Mouse (Mus musculus) layer of hippocampus, postnatal 14 days (tissue): Measurements from ENCODE around the gene Tbccd1. TPM values are rescaled to one million over a fixed set of nuclear protein-coding genes. Genes with fewer than 3 reads are reported as not detected.
A peak's percentile ranks its signal among the peaks of the same experiment; 100 is the strongest.

ENCODE experiments used
- DNase-seq, 2 experiments: peaks; one replicate each; pipeline ENCODE4 v3.0.0; 2021 to 2022; ENCODE audit warnings: low spot score in 2 of 2, mixed read lengths in 1 of 2
- total RNA-seq, 2 experiments: library from RNA; stranded (reverse); gene quantifications; 2 replicates each; pipeline ENCODE4 v1.2.3; 2021

Gene Tbccd1
- total RNA-seq, 2 experiments from 2014 or later = 15.7 to 16.1 TPM

DNA sequence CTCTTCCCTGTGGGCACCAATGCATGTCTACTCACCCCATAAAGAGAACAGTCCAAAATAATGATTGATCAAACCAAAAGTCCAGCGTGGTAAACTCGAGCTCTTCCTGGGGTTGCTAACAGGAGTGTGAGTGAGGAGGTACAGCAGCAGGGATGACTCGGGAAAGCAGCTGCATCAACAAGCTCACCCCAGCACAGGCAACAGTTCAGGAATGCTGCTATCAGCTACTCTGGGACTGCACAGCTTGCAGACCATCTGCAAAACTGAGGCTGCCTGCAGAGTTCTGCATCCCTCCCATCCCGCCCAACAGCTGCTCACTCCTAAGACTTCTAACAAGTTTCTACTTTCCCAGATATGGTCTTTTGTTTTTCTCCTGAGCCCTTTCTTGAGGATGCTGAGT lies 15.9 kb upstream of the Tbccd1 start:
- peak; percentile 11 to 37 for DNase-seq

DNA sequence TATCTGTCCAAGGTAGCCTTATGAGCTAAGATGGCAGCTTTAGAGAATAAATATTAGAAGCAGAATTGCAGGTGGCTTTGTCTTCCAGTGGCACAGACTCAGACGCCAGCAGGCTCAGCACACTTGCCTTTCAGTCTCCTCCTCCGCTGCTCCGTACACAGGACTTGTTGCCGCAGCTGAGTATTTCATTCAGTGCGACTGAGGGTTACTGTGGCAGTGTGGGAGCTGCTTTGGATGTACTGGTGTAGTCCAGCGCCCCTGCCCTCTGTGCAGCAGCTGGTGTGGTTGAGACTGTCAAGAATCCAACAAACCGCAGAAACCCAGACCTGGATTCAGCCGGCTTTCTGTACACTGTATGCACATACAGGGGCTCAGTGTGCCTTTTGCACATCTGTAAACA lies 14.9 kb upstream of the Tbccd1 start:
- DNase-seq = no peak

DNA sequence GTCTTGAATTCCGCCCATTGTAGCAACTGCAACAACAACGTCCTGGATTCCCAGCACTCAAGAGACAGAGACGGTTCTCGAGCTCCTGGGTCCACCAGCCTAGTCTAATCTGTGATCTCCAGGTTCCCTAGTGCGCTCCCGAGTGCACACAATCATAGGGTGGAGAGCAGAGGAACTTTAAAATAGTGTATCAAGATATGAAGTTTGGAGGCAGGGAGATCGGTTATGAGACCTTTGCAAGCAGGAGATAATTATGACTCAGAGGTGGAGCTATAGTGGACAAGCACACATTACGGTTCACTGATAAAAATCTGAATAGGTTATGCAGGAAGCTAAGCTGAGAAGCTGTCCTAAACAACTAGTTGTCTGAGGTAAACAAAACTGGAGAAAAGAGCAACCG lies 696 bp downstream of the Tbccd1 start:
- DNase-seq = no peak

DNA sequence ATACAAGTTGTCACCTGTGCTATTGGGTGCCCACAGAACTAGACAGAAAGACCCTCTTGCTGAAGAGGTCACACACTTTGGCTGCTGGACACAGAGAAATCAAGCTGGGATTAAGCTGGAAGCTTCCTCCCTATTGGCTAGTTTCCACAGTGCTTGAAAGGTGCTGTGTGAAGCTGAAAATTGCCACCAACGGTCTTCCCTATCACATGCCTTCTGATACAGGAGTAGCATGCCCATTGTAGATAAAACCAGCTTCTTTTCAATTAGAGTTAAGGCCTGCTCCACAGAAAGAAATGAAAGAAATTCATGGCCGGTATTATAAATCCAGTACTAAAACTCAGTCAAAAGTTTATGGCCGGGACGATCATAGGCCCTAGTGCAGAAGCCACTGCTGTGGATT lies 4.8 kb downstream of the Tbccd1 start:
- no peak for DNase-seq

DNA sequence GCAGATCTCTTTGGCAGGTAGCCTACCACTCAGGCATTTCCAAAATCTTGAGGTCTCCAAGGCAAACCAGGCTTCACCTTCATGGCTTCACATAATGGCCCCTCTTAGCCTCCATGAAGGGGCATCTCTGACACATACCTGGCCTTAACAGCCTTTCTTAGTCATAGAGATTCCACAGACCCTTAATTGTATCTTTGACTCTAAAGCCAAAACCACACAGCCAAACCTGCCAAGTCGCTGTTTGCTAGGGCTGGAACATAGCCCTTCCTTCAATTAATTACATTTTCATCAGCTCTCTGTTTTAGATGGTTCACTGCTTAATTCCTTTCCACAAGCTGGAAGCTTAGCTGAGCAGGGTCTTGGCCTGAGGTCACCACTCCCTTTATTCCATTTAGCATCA lies 9.1 kb downstream of the Tbccd1 start:
- DNase-seq = no peak

DNA sequence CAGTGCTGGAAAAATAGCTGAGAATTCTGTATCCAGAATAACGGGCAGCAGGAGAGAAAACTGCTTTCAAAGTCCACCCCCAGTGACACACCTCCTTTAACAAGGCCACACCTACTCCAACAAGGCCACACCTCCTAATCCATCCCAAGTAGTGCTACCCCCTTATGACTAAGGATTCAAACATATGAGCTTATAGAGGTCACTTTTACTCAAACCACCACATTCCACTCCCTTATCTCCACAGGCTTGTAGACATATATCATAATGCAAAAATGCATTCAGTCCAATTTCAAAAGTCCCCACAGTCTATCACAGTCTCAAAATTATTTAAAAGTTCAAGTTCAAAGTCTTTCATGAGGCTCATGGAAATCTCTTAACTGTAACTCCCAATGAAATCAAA lies 9.8 kb downstream of the Tbccd1 start:
- DNase-seq = no peak

DNA sequence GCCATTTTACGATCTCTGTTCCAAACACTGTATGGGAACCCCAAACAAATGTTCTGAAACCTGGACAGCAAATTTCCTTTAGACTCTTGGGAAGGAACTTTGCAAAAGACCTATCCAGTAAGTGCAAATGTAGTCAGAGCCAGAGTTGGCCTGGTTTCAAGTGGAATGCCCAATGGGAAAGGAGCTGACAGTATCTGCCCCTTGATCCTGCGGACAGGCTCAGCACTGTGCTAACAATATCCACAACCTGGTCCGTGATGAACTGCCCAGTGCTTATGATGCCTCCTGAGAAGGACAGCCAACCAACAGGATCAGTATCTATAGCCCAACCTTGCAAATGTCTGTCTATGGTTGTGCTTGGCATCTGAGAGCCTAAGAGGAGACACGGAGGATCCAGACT lies 12.0 kb downstream of the Tbccd1 start:
- no peak for DNase-seq

DNA sequence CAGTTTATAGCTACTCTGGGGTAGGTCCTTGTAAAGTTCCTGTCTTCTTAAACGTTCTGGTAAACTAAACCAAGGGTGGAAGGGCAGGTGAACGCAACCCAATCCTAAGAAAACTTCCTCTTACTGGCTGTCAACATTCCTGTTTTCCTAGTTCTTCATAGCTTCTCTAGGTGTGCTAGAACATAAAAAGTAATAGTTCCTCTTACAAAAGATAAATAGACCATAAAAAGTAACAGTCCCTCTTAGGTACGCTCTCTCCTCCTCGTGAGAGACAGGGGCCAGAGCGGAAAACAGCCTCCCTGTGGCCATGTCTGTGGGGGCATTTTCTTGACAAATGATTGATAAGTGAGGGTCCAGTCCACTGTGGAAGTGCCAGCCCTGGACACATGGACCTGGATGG lies 12.6 kb downstream of the Tbccd1 start:
- DNase-seq = no peak

DNA sequence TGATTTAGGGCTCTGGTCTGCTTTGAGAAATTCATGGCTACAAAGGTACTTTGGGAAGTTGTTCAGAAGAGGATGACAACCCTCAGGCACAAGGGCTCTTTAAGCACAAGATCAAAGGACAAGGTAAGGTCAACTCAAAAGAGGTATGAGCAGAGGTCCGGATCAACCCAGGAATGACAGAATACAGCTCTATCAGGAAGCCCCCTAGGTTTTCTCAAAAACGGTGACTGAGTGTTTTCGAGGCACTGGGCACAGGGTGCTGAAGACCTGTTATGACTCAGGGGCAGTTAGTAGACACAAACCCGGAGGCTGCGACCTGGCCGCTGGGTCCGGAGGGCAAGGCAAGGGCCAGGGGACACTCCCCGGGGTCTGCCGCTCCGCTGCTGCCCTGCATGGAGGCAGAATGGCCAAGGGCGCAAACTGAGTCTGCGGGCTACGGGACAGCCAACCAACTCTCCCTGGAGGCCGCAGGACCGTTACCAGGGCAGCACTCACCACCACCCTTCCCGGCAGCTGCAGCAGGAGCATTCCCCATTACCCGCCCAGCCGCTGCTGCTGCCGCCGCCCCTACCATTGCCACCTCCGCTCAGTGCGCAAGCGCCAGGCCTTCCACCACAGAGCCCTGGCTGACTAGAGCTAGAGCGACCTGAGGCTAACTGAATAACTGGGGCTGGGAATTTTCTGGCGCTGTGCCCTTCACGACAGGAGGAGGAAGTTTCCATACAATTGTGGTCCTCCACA lies 13.2 kb downstream of the Tbccd1 start:
- peak; percentile 71 to 78 for DNase-seq

DNA sequence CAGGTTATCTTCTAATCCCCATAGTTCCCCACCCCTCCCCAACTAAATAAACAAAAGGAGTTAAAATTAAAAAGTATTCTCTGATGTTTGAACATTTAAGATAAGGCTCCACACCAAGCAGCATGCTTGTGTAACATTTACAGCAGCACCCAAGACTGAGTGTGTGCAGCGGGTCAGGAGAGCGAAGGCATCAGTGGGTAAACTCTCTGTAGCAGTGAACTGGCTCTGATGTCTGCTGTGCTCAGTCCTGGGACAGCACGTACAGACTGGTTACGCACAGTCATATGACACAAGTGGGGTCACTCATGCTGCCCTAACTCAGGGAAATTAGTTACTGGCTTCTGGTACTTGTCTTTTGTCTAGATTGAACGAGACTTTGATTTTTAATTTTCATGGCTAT lies 14.6 kb downstream of the Tbccd1 start:
- DNase-seq = no peak

DNA sequence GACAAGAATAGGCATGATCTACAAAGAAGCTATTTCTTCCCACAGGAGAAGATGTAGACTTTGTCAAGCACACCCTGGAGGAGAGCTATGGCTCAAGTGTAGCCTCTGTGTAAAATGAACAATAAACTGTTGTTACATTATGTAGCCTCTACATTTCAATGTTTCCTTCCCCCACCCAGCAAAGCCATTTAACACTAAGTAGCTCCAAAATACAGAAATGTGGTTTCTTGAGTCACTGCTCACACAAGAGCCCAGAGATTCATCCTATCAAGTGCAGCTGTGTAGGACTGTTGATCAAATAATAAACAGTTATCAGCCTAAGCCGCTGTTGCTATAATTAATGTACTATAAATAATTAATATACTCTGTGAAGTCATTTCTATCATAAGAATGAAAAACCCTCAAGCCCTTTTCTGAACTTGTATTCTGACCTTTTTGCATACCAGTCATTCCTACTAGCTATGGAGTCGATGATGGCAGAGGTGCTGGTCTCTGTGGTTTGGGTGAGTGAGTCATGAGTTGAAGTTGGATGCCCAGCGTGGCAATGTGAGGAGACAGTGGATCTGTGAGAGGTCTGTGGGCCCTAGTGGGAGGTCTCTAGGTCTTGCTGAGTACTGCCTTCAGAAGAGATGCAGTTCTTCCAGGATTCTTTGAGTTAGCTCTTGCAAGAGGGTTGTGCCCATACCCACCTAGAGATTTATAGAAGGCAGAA lies 18.2 kb downstream of the Tbccd1 start:
- no peak for DNase-seq

DNA sequence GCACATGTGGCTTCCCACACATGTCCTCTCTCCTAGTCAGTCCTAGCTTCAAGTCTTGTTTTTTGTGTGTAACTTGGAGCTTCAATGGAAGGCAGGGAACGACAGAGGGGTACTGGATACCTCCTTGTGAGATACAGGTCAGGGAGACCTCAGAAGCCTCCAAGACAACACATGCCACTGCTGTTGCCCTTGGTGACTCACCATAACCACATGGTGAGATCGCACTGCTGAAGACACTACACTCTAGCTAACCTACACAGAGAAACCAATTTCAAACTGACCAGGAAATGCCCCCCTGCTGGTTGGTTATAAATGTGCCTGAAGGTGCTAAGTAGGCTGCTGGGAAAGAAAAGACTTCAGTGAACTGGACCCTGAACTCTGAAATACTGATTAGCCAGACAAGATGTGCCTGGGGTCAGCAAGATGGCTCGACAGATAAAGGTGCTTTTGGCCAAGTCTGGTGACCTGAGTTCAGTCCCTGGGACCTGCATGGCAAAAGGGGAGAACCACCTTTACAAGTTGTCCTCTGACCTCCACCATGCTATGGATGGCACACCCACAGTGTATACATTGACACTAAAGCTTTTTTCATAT lies 24.4 kb downstream of the Tbccd1 start:
- DNase-seq = no peak

DNA sequence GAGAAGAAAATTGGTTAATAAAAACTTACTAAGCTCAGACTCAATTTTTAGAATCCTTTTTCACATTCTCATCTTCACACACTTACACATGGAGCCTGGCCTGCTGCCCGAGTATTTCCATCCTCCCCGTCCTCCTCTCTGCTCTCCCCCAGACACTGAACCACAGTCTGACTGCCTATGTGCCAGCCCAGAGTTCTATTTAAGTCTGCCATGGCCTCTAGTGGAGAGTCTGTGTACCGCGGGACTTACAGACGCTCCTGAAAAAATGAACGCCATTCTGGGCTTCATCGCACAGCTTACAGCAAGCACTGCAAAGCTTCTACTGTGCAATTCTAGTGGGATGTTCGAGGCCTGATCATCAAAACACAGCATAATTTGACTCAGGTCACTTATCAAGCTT lies 36.7 kb downstream of the Tbccd1 start:
- DNase-seq = no peak

DNA sequence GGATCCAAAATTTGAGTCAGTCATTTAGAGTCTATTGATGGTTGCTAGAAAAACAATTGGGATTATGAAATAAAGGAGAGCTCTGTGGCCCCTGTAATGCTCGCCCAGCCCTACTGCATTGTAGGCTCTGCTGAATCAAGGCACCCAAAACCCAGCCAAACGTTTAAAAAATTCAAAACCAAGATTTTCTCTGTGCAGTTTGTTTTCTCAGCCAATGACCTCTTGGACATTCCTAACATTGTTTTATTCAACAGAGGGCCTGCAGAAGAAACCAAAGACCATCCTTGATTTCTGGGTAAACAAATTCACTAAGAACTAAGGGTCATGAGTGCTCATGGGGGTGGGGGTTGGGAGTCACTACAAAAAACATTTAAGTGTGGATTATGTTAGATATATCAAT lies 46.0 kb downstream of the Tbccd1 start, which contains the start of gene Crygs:
TSS of gene Crygs (minus strand) at position 101 of the 400 bp plus-strand sequence.
- DNase-seq = no peak

DNA sequence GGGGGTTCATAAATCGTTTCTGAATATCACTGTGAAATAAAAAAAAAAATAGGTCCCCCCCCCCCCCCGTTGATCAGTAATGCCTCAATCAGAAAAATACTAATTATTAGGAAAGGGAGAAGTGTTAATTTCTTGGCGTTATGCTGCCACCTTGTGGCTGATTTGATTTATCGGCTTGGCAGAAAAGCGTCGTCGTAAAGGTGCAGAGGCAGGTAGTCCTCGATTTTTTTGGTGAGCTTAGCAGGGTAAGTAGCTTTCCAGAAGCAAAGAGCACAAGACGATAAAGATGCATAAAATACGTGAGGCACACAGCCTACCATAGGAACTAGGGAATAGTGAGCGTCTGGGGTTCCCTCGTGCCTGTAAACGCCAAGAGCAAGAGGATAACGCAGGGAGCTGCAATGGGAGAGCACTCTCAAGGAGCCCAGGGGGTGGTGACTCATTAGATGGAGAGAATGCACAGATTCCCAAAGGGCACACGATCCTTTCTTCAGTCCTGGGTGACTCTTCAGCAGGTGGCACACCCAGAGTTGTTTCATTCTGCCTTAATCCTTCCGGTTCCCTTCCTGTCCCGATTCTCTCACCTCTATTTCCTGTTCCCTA lies 49.9 kb downstream of the Tbccd1 start:
- peak; percentile 65 to 69 for DNase-seq

DNA sequence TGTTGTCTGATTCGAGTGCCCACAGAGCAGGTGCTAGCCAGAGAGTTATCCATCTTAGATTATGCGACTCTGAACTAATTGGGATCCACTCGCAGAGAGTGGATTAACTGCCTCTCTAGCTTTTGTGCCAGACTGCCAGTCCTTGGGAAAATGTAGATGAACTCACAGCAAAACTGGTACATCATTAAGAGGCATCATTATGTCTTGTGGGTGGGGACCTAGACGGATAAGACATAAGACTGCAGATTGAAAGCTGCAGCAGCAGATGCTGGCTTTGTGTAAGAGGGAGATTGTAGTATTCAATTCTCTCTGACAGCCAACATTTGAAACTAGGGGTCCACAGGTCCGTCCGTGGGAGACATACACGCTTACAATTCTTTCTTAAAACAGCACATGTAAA lies 54.7 kb downstream of the Tbccd1 start:
- no peak for DNase-seq

DNA sequence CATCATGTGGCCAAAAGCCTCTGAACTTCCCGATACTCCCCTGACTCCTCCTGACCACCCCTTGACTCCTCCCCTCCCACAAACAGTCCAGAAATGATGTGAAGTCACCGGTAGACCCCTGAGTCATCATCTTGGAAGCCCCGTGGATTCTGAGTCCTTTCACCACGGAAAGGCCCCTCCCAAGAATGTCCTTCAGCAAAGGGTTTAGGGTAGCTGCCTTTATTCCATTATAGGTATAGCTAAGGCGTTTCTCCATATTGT lies 56.7 kb downstream of the Tbccd1 start:
- DNase-seq = no peak

DNA sequence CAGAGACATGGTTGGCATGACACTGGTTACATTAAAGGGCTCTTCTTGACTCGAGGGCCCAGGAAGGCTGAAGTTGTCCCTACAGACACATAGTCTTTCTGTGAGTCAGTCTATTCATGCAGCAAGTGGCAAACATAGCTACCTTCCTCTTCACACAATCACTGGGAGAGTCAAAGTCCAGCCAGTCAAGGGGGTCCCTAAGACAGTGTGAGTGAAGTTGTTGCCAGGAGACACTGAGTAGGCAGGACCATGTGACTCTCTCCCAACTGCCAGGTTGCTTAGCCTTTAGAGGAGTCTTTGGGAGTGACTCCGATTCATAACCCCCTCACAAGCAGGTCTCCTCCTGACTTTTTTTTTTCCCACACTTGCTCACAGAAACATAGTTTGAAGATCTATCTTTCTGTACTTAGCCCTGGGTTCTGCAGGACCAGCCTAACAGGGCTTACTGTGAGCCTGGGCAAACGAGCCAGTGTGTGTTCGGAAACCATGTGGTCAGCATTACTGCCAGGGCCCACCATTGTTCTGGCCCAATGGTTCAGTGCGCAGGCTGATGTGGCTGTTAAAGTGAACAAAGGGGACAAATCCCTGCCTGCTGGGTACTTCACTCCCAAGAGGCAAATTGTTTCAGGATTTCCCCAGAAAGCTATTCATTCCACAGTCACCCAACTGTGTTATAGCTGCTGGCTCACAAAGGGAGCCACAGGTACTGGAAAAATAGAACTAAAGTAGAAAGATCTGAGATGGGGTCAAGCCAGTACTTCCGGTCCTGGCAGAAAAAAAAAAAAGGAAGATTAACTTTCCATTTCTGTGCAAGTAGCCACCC lies 57.2 kb downstream of the Tbccd1 start:
- no peak for DNase-seq

DNA sequence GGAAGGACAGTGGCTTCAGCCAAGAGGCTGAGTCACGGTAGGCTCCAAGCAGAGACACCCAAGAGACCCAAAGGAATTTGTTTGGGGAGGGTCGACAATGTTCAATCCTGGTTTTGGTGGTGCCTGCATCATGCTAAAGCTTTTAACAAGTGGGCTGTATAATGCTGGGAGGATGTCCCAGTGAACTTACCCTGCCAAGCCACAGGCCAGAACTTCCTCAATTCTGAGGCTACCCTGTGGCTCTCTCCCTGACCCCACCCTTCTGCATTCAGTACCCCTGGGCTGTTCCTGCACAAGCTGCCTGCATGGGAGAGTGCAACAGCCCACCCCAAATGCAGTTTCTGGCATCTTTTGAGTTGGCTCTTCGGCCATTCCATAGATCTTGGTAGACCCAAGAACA lies 58.9 kb downstream of the Tbccd1 start:
- no peak for DNase-seq

DNA sequence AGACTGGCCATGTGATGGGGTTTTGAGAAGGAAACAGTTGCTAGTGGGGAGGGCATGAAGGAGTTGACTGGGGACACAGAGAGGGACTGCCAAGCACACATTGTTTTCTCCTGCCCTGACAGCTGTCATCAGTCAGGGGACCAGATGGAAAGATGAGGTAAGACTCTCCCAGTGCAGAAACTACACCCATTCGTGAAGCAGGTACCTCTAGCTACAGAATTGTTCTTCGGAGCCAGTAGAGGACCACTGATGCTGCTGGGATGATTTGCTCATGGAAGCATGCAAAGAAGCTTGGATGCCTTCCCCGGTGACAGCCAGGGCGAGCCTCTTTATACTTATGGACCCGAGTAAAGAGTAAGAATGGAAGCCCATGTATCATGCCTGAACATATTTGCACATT lies 59.9 kb downstream of the Tbccd1 start:
- DNase-seq = peak; percentile 51 to 70

DNA sequence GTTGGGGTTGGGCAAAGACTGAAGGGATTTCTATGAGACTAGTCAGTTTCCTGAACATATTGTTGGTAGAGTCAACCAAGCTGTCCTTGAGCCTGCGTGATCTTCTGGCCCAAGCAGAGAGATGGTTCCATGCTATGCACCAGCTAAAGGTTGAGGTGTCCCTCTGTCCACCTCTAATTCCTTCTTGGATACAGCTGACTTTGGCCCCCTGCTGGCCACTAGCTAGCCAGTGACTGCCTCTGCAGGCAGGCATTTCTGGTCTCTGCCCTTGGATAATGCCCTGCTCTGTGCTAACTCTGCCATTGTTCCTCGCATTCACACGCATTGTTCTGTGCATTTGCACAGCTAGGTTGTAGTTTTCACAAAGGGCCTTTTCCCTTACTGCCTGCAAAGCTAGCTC lies 62.0 kb downstream of the Tbccd1 start:
- no peak for DNase-seq

DNA sequence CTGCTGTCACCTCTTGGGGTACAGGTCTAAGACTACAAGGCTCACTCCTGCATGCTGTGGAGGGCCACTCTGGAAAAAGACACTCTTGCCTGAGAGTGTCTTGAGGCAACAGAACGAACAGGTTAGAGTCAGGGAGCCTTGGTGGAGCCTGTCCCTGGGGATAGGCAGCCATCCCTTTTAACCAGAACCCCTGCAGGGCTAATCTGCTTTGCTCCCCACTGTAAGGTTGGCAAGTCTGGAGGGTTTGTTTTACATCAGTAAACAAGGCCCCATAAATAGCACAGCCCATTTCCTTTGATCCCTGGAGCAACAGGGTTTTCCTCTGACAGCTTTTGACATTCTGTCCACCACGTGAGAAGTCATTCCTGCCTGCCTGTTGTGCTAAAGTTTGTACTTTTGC lies 66.2 kb downstream of the Tbccd1 start:
- DNase-seq = no peak
